Mouse (Mus musculus) heart, adult 8-10 months (tissue): ENCODE results near the gene Dlgap1. TPM values are rescaled to one million over a fixed set of nuclear protein-coding genes. Genes with fewer than 3 reads are reported as not detected.
A peak's percentile ranks its signal among the peaks of the same experiment; 100 is the strongest.

Experiments used
- DNase-seq: peaks from one replicate; pipeline ENCODE4 v3.0.0; 2022; ENCODE audit warnings: low spot score
- total RNA-seq, 4 experiments: library from RNA; stranded (reverse); gene quantifications; 2 replicates each; pipeline ENCODE4 v1.2.4; 2022

Dlgap1 gene
- total RNA-seq, 4 experiments from 2014 or later, result 0.49 to 1.1 (median 0.80) TPM

- DNase-seq, result no peak
These were observed 370.9 kb downstream of the Dlgap1 start for GRCm38 (mm10) chr17:70339821-70340220.

- no peak for DNase-seq
These were observed 372.4 kb downstream of the Dlgap1 start for GRCm38 (mm10) chr17:70341230-70341629.

- no peak for DNase-seq
These were observed 373.0 kb downstream of the Dlgap1 start for GRCm38 (mm10) chr17:70341920-70342319.

- no peak for DNase-seq
These were observed 378.5 kb downstream of the Dlgap1 start for GRCm38 (mm10) chr17:70347403-70347802.

GRCm38 (mm10) chr17:70363561-70363960 is 394.7 kb downstream of the Dlgap1 start:
- DNase-seq, result no peak

GRCm38 (mm10) chr17:70363971-70364370 is 395.1 kb downstream of the Dlgap1 start:
- DNase-seq, result no peak

GRCm38 (mm10) chr17:70369124-70369523 is 400.3 kb downstream of the Dlgap1 start:
- no peak for DNase-seq

- no peak for DNase-seq
These were observed 408.1 kb downstream of the Dlgap1 start for GRCm38 (mm10) chr17:70377020-70377419.

GRCm38 (mm10) chr17:70388447-70388846 is 419.6 kb downstream of the Dlgap1 start:
- no peak for DNase-seq

- DNase-seq, result no peak
These were observed 428.3 kb downstream of the Dlgap1 start for GRCm38 (mm10) chr17:70397220-70397619.

GRCm38 (mm10) chr17:70397708-70398107 is 428.8 kb downstream of the Dlgap1 start:
- DNase-seq, result no peak

- no peak for DNase-seq
These were observed 433.0 kb downstream of the Dlgap1 start for GRCm38 (mm10) chr17:70401909-70402308.

- no peak for DNase-seq
These were observed 434.9 kb downstream of the Dlgap1 start for GRCm38 (mm10) chr17:70403750-70404149.

GRCm38 (mm10) chr17:70414202-70414601 is 445.3 kb downstream of the Dlgap1 start:
- no peak for DNase-seq

GRCm38 (mm10) chr17:70427866-70428265 is 459.0 kb downstream of the Dlgap1 start:
- DNase-seq, result no peak

- peak; percentile 35 for DNase-seq
These were observed 461.0 kb downstream of the Dlgap1 start for GRCm38 (mm10) chr17:70429746-70430451.

- DNase-seq, result no peak
These were observed 461.5 kb downstream of the Dlgap1 start for GRCm38 (mm10) chr17:70430452-70430787.

GRCm38 (mm10) chr17:70432834-70433233 is 464.0 kb downstream of the Dlgap1 start:
- no peak for DNase-seq

GRCm38 (mm10) chr17:70434549-70434948 is 465.7 kb downstream of the Dlgap1 start:
- DNase-seq, result no peak

GRCm38 (mm10) chr17:70435612-70436011 is 466.7 kb downstream of the Dlgap1 start:
- no peak for DNase-seq

GRCm38 (mm10) chr17:70437229-70437628 is 468.4 kb downstream of the Dlgap1 start:
- no peak for DNase-seq

GRCm38 (mm10) chr17:70442976-70443375 is 474.1 kb downstream of the Dlgap1 start:
- DNase-seq, result no peak

- no peak for DNase-seq
These were observed 477.6 kb downstream of the Dlgap1 start for GRCm38 (mm10) chr17:70446451-70446850.

GRCm38 (mm10) chr17:70455036-70455435 is 486.2 kb downstream of the Dlgap1 start:
- DNase-seq, result no peak
